Mouse (Mus musculus) WW6 (cell line): ENCODE results near the gene Gpr153.
A peak's percentile ranks its signal among the peaks of the same experiment; 100 is the strongest.

ENCODE experiments used
- DNase-seq: peaks from one replicate; pipeline ENCODE4 v3.0.0-alpha.2; 2013; ENCODE audit warnings: low read depth, low spot score

Gpr153 gene

DNA sequence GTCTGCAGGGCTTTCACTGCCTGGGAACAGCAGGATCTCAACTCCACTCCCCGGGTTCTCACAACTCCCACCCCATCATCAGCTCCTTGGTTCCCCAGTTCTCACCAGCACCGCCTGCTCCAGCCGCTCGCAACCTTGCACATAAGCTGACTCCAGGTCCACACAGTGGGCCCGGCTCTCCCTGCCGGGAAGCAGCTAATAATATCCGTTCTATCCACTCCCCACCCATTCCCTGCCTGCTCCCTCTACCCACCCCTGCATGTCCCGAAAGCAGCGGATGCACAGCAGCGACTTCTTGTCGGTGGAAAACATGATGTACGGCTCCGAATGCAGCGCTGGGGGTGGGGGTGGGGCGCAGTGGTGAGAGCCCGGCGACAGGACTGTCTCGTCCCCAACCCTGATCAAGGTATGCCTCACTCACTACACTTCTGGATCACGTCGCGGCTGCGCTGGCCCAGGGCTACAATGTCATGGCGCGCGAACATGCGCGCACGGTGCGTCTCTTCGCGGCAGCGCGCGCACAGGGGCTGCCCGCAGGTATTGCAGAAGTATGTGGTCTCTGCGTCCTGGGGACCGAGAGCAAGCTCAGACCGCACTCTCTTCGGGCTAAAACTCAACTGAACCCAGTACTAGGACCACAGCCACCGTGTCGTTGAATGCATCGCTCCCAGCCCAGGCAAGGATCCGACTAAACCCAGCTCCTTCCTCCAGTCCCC lies 41.6 kb downstream of the Gpr153 start:
- no peak for DNase-seq

- DNase-seq, result no peak
Observed at GRCm38 (mm10) chr4:152317631-152318033, 43.6 kb downstream of the Gpr153 start.

- no peak for DNase-seq
Observed at GRCm38 (mm10) chr4:152318517-152319234, 44.6 kb downstream of the Gpr153 start, which contains the start of gene Rnf207. Rnf207 (minus strand) TSS chr4:152318993.

DNA sequence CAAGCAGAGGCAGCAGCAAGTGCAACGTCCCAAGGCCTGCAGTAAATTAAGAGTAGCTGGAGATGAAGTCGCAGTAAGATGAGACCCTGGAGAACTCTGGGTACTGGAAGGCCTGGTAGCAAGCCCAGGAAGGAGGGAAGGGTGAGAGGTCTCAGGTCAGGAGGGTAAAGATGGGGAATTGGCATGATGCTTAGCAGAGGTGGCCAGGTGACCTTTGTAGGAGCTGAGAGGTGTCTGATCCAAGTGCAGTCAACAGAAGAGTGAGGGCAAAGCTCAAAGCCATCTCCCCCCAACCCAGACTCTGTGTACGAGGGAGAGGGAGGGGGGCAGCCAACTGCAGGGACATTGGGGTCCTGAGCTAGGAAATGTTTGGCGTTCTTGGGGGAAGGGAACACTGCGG lies 47.4 kb downstream of the Gpr153 start:
- DNase-seq, result no peak

DNA sequence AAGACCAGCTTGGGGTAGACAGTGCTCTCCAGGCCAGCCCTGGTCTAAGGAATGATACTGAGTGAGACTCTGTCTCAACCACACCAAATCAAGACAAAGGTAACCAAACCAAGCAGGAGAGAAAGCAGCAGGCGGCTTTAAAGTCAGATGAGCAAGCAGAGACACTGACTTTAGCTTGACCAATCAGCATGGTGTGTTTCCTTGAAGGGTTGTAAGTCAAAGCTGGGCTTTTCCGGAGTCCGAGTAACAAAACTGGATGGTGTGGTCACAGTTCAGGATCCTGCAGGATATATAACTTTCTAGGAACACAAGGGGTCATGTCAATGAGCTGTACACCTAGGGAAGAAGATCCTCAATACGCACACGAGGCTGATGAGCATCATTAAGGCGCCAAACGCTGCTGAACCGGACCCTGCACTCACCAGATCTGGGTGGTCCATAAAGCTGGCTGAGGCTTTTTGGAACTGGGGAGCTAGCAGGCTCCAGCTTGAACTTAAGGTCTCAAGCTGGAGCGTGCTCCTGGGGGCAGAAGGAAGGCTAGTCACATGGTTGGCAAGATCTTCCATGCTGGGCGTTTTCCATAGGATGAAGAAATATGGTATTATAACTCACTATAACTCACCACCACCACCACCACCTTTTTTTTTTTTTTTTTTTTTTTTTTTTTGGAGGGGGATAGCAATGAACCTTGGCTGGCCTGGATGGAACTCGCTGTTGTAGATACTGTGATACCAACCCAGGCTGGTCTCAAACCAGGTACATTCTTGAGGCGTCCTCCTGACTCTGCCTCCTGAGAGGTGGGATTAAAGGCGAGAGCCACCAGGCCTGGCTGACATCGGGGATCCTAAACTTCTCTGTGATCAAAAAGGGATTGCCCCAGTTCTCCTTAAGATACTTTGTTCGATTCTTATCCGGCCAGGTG lies 50.9 kb downstream of the Gpr153 start:
- DNase-seq, result no peak

DNA sequence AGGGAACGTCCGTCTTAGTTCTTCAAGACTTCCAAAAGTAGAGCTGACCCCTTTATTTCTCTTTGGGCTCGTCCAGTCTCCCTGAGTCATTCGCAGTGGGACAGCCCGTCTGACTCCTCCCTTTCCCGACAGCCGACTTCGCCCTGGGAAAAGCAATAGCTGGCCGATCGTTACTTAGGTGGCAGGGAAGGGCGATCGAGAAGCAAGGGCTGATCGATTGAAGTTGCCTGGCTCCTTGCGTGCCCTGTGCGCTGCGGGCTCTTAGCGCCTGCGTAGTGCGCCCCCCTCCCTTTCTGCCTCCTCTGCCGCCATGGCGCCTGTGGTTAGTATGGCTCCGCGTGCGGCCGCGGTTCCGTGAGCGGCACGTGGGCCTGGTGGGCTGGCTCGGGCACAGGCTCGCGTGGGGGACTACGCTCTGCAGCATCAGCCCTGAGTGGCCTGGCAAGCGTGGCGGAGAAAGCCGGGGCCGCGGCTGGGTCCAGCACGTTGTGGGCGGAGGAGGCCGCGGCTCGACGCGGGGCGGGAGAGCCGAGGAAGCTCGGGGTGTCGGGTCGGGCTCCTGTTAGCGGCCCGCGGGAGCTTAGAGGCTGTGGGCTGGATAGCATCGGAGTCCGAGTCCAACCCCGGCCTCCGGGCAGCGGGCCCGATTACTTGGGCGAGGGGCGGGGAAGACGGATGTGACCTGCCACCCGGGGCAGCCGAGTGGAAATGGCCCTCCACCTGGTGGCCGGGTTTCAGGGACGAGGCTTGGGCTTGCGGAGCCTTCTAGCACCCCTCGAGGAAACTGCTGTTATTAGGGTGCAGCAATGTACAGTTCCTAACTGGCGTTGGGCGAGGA lies 51.8 kb downstream of the Gpr153 start, which contains the start of gene Rpl22:
Gene Rpl22 (plus strand): TSS at position 169 of the 838 bp plus-strand sequence.
- DNase-seq, result peak; percentile 90

DNA sequence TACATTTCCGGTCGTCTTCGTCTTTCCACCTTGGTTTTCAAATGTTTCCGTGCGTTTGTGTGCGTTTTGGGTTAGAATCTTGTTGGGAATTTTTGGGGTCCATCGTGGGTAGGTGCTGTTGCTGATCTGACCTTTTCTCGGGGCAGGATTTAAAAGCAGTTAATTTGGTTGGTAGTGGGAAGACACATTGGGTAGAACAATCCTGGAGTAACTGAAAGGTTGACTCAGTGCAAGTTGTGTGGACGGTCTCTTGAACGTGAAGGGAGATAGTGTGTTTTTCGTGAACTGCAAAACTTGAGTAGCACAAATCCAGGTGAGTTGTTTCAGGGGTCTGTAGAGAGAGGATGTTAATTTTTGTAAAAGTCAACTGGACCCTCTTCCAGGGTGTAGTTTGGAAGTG lies 52.5 kb downstream of the Gpr153 start:
- DNase-seq, result no peak

DNA sequence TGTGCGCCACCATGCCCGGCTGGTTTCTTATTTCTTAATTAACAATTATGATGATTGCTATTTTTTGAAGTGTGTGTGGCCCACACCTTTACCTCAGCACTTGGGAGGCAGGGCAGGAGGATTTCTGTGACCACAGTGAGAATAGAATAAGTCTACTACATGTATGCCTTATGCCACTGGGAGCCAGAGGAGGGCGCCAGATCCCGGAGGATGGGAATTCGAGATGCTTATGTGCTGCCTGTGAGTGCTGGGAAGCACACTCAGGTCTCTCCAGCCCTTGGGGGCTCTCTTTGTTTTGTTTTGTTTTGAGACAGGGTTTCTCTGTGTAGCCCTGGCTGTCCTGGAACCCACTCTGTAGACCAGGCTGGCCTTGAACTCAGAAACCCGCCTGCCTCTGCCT lies 54.7 kb downstream of the Gpr153 start:
- DNase-seq, result no peak

- DNase-seq, result no peak
Observed at GRCm38 (mm10) chr4:152332952-152333351, 58.9 kb downstream of the Gpr153 start.

DNA sequence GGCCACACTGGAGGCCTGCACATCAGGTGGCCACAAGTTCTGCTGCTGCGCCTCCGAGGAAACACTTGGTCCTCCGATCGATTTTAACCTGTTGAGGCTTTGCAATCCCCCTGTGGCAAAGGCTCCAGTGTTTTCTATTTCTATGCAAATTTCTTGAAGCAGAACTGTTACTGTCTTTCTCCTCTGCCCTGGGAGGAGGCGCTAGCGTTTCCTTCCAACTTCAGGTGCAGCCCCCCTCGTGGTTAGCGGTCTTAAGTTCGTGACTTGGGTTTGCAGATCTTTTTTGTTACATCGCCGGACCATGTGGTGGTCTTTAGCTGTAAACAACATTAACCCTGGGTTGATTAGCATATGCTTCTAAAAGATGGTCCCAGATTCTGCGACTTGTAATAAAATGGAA lies 59.6 kb downstream of the Gpr153 start:
- DNase-seq, result no peak
